Mouse (Mus musculus): ENCODE data around the gene Iqcf6. TPM values are rescaled to one million over a fixed set of nuclear protein-coding genes. Genes with fewer than 3 reads are reported as not detected.
"Not testable (repeated sequence)": the region's sequence is repeated elsewhere in the genome, so short reads cannot be mapped to it uniquely, and the experiment has no call there.

Gene Iqcf6
- total RNA-seq (2014; rRNA removed) (not detected in 2 replicates), polyA plus RNA-seq (2012; rRNA removed) (not detected in 2 replicates)

- TF ChIP-seq CTCF (IDR thresholded peaks at IDR 0.05; ENCODE audit: low read depth, low read length): no peak
- no peak for TF ChIP-seq POLR2A (IDR thresholded peaks at IDR 0.05; ENCODE audit: extremely low read depth, insufficient read depth, low read length)
- no peak within 1 kb of the TSS for H3K9ac ChIP-seq (ENCODE audit: low read depth, low read length)
- 73% methylated on average over 2 of the region's 2 CpGs for WGBS
- H3K79me2 ChIP-seq (ENCODE audit: control insufficient read depth, insufficient read depth, low read length): no peaks in the 10 kb centered on the region
- no peak within 1 kb of the TSS for H3K4me3 ChIP-seq (ENCODE audit: insufficient read depth, low read depth, low read length)
- no peak within 1 kb of the TSS for H3K27ac ChIP-seq (replicated peaks; ENCODE audit: insufficient read depth, low read depth, low read length)
- H3K4me1 ChIP-seq (ENCODE audit: control insufficient read depth, insufficient read depth, low read length): no peaks in the 10 kb centered on the region
- H3K36me3 ChIP-seq (ENCODE audit: control insufficient read depth, insufficient read depth, low read length): no peaks in the 10 kb centered on the region
- DNase-seq (ENCODE audit: extremely low read depth, low read depth, low spot score): no peak
- H3K27me3 ChIP-seq (ENCODE audit: control insufficient read depth, insufficient read depth, low read length): no peaks in the 10 kb centered on the region
These were observed at the start of gene Iqcf6 for GRCm38 (mm10) chr9:106626282-106626681. TSS of gene Iqcf6 (plus strand) at chr9:106626582.

- 76% methylated on average over 7 of the region's 7 CpGs for WGBS
- Histone ChIP-seq H3K27ac (replicated peaks; ENCODE audit: insufficient read depth, low read depth, low read length) (no peak overlapping the region), H3K4me3 (ENCODE audit: insufficient read depth, low read depth, low read length) (no peak overlapping the region), H3K79me2 (ENCODE audit: control insufficient read depth, insufficient read depth, low read length) (no peaks in the 10 kb centered on the region), H3K9ac (ENCODE audit: low read depth, low read length) (no peak overlapping the region), H3K36me3 (ENCODE audit: control insufficient read depth, insufficient read depth, low read length) (no peaks in the 10 kb centered on the region), H3K27me3 (ENCODE audit: control insufficient read depth, insufficient read depth, low read length) (0 out of 2 replicates have a peak, but pooled peaks cover 2% of the 10 kb centered on the region), H3K4me1 (ENCODE audit: control insufficient read depth, insufficient read depth, low read length) (no peaks in the 10 kb centered on the region)
- no peak for TF ChIP-seq POLR2A (IDR thresholded peaks at IDR 0.05; ENCODE audit: extremely low read depth, insufficient read depth, low read length)
- no peak for DNase-seq (ENCODE audit: extremely low read depth, low read depth, low spot score)
These were observed 46.4 kb upstream of the Iqcf6 start for GRCm38 (mm10) chr9:106580016-106580415.

- 65% methylated on average over 1 of the region's 1 CpGs for WGBS
- no peak overlapping the region for H3K9ac ChIP-seq (ENCODE audit: low read depth, low read length)
- TF ChIP-seq CTCF (IDR thresholded peaks at IDR 0.05; ENCODE audit: low read depth, low read length) (no peak), POLR2A (IDR thresholded peaks at IDR 0.05; ENCODE audit: extremely low read depth, insufficient read depth, low read length) (no peak)
- H3K4me1 ChIP-seq (ENCODE audit: control insufficient read depth, insufficient read depth, low read length): no peaks in the 10 kb centered on the region
- H3K27me3 ChIP-seq (ENCODE audit: control insufficient read depth, insufficient read depth, low read length): 0 out of 2 replicates have a peak, but pooled peaks cover 2% of the 10 kb centered on the region
- DNase-seq (ENCODE audit: extremely low read depth, low read depth, low spot score): no peak
- H3K79me2 ChIP-seq (ENCODE audit: control insufficient read depth, insufficient read depth, low read length): no peaks in the 10 kb centered on the region
- H3K4me3 ChIP-seq (ENCODE audit: insufficient read depth, low read depth, low read length): no peak overlapping the region
- no peaks in the 10 kb centered on the region for H3K36me3 ChIP-seq (ENCODE audit: control insufficient read depth, insufficient read depth, low read length)
- H3K27ac ChIP-seq (replicated peaks; ENCODE audit: insufficient read depth, low read depth, low read length): no peak overlapping the region
These were observed 43.8 kb upstream of the Iqcf6 start for GRCm38 (mm10) chr9:106582552-106582951.

GRCm38 (mm10) chr9:106592158-106592557, 34.2 kb upstream of the Iqcf6 start:
- TF ChIP-seq POLR2A (IDR thresholded peaks at IDR 0.05; ENCODE audit: extremely low read depth, insufficient read depth, low read length): no peak
- no peak for TF ChIP-seq CTCF (IDR thresholded peaks at IDR 0.05; ENCODE audit: low read depth, low read length)
- no peaks in the 10 kb centered on the region for H3K4me1 ChIP-seq (ENCODE audit: control insufficient read depth, insufficient read depth, low read length)
- no peak overlapping the region for H3K27ac ChIP-seq (replicated peaks; ENCODE audit: insufficient read depth, low read depth, low read length)
- no peak overlapping the region for H3K4me3 ChIP-seq (ENCODE audit: insufficient read depth, low read depth, low read length)
- no peak overlapping the region for H3K9ac ChIP-seq (ENCODE audit: low read depth, low read length)
- H3K27me3 ChIP-seq (ENCODE audit: control insufficient read depth, insufficient read depth, low read length): no peaks in the 10 kb centered on the region
- no peak for DNase-seq (ENCODE audit: extremely low read depth, low read depth, low spot score)
- H3K36me3 ChIP-seq (ENCODE audit: control insufficient read depth, insufficient read depth, low read length): no peaks in the 10 kb centered on the region
- 87% methylated on average over 5 of the region's 5 CpGs for WGBS
- H3K79me2 ChIP-seq (ENCODE audit: control insufficient read depth, insufficient read depth, low read length): no peaks in the 10 kb centered on the region

GRCm38 (mm10) chr9:106595402-106595801, 31.0 kb upstream of the Iqcf6 start:
- not testable (repeated sequence) for H3K79me2 ChIP-seq (ENCODE audit: control insufficient read depth, insufficient read depth, low read length); H3K27ac ChIP-seq (replicated peaks; ENCODE audit: insufficient read depth, low read depth, low read length); DNase-seq (ENCODE audit: extremely low read depth, low read depth, low spot score); H3K9ac ChIP-seq (ENCODE audit: low read depth, low read length); H3K4me3 ChIP-seq (ENCODE audit: insufficient read depth, low read depth, low read length); H3K27me3 ChIP-seq (ENCODE audit: control insufficient read depth, insufficient read depth, low read length); H3K36me3 ChIP-seq (ENCODE audit: control insufficient read depth, insufficient read depth, low read length); H3K4me1 ChIP-seq (ENCODE audit: control insufficient read depth, insufficient read depth, low read length)
- WGBS: 32% methylated on average over 4 of the region's 4 CpGs

GRCm38 (mm10) chr9:106595836-106596235, 30.5 kb upstream of the Iqcf6 start:
- Histone ChIP-seq H3K36me3 (ENCODE audit: control insufficient read depth, insufficient read depth, low read length) (no peaks in the 10 kb centered on the region), H3K79me2 (ENCODE audit: control insufficient read depth, insufficient read depth, low read length) (no peaks in the 10 kb centered on the region), H3K4me3 (ENCODE audit: insufficient read depth, low read depth, low read length) (no peak overlapping the region), H3K27me3 (ENCODE audit: control insufficient read depth, insufficient read depth, low read length) (no peaks in the 10 kb centered on the region), H3K9ac (ENCODE audit: low read depth, low read length) (no peak overlapping the region), H3K27ac (replicated peaks; ENCODE audit: insufficient read depth, low read depth, low read length) (no peak overlapping the region), H3K4me1 (ENCODE audit: control insufficient read depth, insufficient read depth, low read length) (no peaks in the 10 kb centered on the region)
- no peak for DNase-seq (ENCODE audit: extremely low read depth, low read depth, low spot score)
- 80% methylated on average over 7 of the region's 7 CpGs for WGBS
- no peak for TF ChIP-seq POLR2A (IDR thresholded peaks at IDR 0.05; ENCODE audit: extremely low read depth, insufficient read depth, low read length)

Measured in liver, adult 2 months (tissue).